Mouse (Mus musculus) yolk sac, embryonic 10.5 days (tissue): Measurements from ENCODE around the gene Mindy4b-ps.
"Not testable (repeated sequence)": the region's sequence is repeated elsewhere in the genome, so short reads cannot be mapped to it uniquely, and the experiment has no call there.

Experiments
- DNase-seq: peaks from one replicate; pipeline ENCODE4 v3.0.0-alpha.2; 2017; ENCODE audit warnings: low spot score

Gene Mindy4b-ps

GRCm38 (mm10) chr3:58822211-58822610 lies at the start of gene Mindy4b-ps:
Gene Mindy4b-ps, minus strand, starts transcription at chr3:58822311.
- no peak for DNase-seq

DNA sequence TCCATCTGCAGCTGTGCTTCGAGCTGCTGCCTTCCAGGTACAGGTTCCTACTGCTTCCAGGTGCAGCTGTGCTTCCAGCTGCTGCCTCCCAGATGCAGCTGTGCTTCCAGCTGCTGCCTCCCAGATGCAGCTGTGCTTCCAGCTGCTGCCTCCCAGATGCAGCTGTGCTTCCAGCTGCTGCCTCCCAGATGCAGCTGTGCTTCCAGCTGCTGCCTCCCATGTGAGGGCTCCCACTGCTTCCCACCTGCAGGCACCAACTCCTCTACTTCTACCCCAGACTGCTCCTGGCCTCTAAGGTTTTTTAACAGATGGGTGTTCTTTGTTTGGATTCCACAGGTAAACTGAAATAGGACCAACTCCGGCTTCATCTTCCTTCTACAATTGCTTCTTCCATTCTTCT lies 49.8 kb upstream of the Mindy4b-ps start:
- DNase-seq, result not testable (repeated sequence)

DNA sequence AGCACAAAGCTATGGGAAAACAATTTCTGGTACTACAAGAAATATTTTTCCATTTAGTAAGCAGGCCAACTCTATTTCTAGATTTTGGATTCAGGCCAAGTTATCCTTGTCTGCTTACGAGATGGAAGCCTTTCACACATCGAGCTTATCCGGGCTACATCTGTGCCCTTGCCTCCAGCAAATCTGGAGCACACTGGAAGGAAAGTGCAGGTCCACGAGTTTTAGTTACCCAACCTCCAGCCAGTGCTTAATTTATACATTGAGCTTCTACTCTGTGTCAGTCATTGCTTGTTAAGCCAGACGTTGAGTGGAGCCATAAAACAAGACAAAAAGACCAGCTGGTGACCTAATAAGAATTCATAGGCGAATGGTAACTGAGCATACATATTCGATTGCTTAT lies 43.6 kb upstream of the Mindy4b-ps start:
- DNase-seq, result no peak

DNA sequence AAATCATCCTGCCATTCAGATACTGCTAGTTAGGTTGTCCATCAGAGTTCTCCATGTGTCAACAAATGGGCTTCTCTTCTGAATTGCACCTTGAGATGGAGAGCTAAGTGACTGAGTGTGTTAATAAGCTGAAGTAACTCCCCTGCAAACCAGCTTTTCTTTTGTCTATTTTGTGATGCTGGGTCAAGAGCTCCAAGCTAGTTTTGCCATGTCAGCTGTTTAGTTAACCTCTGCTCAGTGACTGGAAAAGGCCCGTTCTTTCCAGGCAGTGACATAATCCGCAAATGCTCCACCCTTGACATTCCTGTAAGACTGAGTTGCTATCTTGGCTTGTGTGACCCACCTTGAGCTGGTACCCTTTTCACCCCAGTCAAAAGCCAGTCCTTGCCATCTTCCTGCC lies 40.9 kb upstream of the Mindy4b-ps start:
- no peak for DNase-seq

DNA sequence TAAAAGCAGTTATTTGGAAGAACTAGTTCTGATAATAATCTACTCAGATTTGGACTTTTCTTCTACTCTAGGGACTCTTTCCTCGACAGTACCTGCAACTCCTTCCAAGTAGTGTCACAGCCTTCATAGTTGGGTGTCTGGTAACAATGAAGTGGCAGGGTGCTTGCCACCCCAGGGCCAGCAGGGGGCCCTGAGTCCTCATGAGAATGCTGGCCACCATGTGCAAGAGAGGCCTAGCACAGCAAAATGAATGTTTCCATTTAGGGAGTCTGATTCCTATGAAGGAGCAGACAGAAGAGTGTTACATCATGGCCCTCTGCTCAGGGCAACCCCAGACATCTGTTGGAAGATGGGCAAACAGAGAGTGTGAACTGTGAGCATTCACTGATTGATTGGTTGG lies 21.3 kb upstream of the Mindy4b-ps start:
- no peak for DNase-seq

- no peak for DNase-seq
Measured at GRCm38 (mm10) chr3:58833442-58834160, 11.5 kb upstream of the Mindy4b-ps start.

- DNase-seq, result no peak
Measured at GRCm38 (mm10) chr3:58832888-58833287, 10.8 kb upstream of the Mindy4b-ps start.

GRCm38 (mm10) chr3:58831586-58831985 lies 9.5 kb upstream of the Mindy4b-ps start:
- DNase-seq, result no peak

DNA sequence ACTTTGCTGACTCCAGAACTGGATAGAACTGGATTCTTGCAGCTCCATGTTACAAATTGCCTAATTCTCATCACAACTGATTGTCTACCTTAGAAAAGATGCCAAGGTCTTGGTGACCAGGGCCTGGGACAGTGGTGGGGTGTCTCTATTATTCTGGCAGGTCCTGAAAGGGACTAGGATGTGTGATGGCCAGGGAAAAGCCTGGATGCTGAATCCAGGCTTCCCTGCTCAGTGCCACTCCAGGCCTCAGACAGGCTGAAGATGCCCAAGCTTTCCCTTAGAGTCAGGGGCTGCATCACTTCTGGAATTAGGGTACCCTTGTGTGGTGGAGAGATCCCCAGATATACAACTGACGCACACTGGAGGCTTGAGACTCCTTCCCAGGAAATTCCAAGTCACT lies 7.8 kb upstream of the Mindy4b-ps start:
- DNase-seq, result no peak

DNA sequence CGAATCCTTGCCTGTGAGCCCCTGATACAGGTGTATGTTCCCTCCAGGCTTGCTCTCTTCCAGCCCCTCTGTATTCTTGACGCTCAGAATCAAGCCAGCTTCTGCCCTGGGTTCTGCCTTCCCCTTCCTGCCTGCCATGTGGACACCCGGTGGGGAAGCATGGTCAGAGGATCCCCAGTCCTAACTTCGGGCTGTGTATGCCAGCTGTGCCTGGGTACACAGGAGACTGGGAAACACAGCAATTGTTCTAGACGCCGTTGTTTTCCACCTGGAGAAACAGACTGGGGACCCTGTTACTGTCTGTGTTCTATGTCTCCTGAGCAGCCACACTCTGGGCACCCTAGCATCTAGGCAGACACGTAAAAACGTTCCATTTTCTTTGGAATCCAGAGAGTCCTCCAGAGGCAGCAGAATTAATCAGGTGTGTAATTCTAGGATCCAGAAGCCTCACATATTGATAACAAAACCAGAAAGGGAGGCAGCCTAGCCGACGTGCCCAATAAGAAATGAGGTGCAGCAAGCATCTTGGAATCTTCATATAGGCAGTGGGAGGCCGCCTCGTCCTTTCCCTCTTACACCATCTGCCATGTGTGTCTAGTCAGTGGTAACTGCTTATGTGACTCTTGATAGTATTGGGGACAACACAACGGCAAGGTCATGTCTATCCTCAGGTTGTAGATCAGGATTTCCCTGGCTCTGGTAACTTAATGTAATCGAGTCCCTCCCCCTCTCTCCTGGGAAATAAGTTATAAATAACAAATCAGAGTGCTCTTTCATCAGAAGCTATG lies 6.4 kb upstream of the Mindy4b-ps start:
- no peak for DNase-seq

DNA sequence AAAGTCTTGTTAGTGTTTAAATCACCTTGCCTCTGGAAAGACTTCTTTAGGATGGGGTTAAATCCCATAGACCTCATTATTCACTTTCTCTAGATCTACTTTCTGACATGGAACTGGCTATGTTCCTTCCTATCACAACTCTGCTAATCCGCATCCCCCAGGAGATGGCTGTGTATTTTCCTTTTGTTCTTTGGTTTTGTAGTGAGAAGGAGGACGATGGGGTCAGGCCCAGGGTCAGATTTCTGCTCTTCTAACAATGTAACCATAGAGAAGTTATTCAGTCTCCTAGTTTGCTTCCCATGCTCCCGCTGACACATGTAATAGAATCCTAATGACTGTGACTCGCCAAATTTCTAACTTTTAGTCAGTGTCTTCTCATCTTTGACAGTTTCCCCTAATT lies 4.2 kb upstream of the Mindy4b-ps start:
- DNase-seq, result no peak

GRCm38 (mm10) chr3:58817337-58817736 lies 4.8 kb downstream of the Mindy4b-ps start:
- no peak for DNase-seq

DNA sequence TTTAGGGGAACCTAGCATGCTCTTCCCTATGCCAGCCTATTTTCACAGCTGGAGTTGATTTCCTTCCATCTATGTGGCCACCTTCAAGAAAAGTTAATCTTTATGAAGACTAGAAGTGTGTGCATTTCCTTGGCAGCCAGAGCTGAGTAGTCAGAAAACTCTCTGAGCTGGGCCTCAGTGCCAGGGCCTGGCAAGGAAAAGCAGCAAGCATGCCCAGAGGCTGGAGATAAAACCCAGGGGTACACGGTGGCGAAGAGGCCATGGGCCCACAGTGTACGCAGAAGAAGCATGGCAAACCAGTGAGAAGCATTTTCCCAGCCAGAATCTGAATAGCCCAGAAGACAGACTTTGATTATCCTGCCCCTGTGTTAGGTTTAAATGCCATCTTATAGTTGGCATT lies 7.9 kb downstream of the Mindy4b-ps start:
- no peak for DNase-seq

GRCm38 (mm10) chr3:58810353-58810752 lies 11.8 kb downstream of the Mindy4b-ps start:
- no peak for DNase-seq

GRCm38 (mm10) chr3:58809111-58809915 lies 12.8 kb downstream of the Mindy4b-ps start:
- DNase-seq, result no peak

- no peak for DNase-seq
Measured at GRCm38 (mm10) chr3:58808636-58809035, 13.5 kb downstream of the Mindy4b-ps start.

DNA sequence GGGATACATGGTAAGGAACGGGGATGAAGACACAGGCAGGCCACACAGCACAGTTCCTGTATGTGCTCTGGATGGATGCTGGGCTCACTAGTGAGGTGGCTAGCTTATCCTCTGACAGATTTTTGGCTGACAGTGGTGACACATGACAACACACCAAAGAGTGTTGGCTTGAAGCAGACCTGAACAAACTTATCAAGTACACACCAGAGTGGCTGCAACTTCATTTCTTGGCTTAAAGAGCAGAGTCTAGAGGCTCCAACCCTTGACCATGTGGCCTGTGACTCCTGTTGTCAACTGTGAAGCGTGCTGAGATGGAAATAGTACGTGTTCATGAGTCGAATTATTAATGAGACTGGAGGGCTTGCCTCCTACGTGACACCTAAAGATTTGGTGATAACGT lies 17.4 kb downstream of the Mindy4b-ps start:
- no peak for DNase-seq

GRCm38 (mm10) chr3:58798676-58799075 lies 23.4 kb downstream of the Mindy4b-ps start:
- DNase-seq, result no peak

- DNase-seq, result no peak
Measured at GRCm38 (mm10) chr3:58798245-58798644, 23.9 kb downstream of the Mindy4b-ps start.

DNA sequence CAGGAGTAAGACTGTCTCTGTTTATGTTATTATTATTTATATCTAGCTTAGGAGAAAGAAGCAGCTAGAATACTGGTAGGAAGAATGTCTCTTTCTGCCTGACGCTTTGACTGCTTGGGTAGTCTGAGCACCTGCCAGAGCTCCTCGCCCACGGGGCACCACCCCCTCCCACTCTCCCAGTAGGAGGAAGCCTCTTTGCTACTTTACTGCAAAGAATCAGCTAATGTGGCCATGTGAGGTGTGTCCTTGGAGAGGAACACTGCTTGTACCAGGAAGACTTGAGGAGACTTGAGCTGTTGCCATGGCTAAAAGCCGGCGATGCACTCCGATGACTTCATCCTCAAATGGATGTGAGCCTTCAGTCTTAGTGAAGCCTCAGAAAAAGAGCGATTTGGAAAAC lies 32.6 kb downstream of the Mindy4b-ps start:
- DNase-seq, result no peak

DNA sequence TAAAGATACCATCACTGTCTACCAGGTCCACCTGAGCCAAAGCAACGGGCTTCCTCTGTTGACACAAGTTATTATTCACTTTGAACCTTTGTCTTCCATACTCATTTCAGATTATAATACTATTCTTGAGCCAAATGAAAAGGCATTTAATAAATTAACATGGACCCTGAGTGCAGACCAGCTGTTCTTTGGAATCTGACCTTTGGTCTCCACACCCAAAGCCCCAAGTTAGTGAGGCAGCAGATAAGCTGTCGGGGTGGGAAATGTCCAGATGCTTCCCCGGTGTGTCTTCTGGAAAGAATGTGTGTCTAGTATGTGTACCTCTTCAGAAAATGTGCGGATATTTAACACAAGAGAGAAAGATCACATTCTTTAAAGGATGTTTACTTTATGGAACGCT lies 33.1 kb downstream of the Mindy4b-ps start:
- DNase-seq, result peak; percentile 16

GRCm38 (mm10) chr3:58786470-58786869 lies 35.6 kb downstream of the Mindy4b-ps start:
- no peak for DNase-seq

DNA sequence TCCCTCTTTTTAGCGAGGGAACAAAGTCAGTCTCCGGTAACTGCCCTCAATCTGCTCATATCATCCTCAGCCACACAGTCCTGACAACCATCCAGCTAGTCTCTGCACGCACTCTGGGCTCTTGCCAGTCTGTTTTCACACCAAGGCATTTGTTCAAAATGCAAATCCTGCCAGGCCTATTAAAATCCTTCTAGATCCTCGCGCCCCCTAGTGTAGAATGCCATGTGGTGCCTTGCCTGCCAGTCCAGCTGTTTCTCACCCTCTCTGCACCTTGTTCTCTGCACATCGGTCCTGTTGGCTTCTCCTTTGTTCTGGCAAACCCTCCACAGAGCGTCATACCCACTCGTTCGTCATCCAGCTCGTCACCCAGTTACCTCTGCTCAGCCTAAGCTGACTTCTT lies 36.2 kb downstream of the Mindy4b-ps start:
- DNase-seq, result peak; percentile 16
